Mouse (Mus musculus) G1E (cell line): ENCODE measurements around the gene Emb. TPM values are rescaled to one million over a fixed set of nuclear protein-coding genes. Genes with fewer than 3 reads are reported as not detected.
"Not testable (repeated sequence)": the region's sequence is repeated elsewhere in the genome, so short reads cannot be mapped to it uniquely, and the experiment has no call there.

Source experiments
- ATAC-seq: 2 replicates; pipeline ENCODE4 v1.8.0; 2016; ENCODE audit warnings: mild to moderate bottlenecking; ENCODE audit not compliant: insufficient number of reproducible peaks, poor library complexity, low FRiP score, severe bottlenecking; ENCODE audit errors: extremely low read depth
- DNase-seq: peaks from one replicate; pipeline ENCODE4 v3.0.0; 2012; ENCODE audit warnings: low spot score
- H3K27me3 ChIP-seq: 2 replicates; pipeline ENCODE4 v1.6.1; 2012; ENCODE audit warnings: mild to moderate bottlenecking, low read length, inconsistent platforms; ENCODE audit not compliant: insufficient read depth
- H3K36me3 ChIP-seq: replicated peaks from 2 replicates; pipeline ENCODE3; 2012; ENCODE audit warnings: mild to moderate bottlenecking, inconsistent platforms
- H3K4me1 ChIP-seq: 2 replicates; pipeline ENCODE4 v1.6.1; 2012; ENCODE audit warnings: low read depth, low read length, inconsistent platforms, mixed read lengths; ENCODE audit not compliant: insufficient read depth
- H3K4me3 ChIP-seq: 2 replicates; pipeline ENCODE4 v1.5.1; 2012; ENCODE audit warnings: low read depth, mild to moderate bottlenecking, inconsistent platforms, low read length, moderate library complexity, mixed read lengths
- H3K9me3 ChIP-seq: replicated peaks from 2 replicates; pipeline ENCODE4 v1.6.1; 2012; ENCODE audit warnings: inconsistent platforms
- CTCF ChIP-seq: IDR thresholded peaks from 2 replicates; pipeline ENCODE4 v1.5.1; 2012; ENCODE audit warnings: low read depth, low read length, inconsistent platforms, mixed read lengths
- GATA1 ChIP-seq: IDR thresholded peaks from 2 replicates; pipeline ENCODE4 v1.6.1; 2012; ENCODE audit warnings: borderline replicate concordance, low read length, inconsistent platforms, mixed read lengths
- GATA2 ChIP-seq: IDR thresholded peaks from 2 replicates; pipeline ENCODE4 v1.6.1; 2012; ENCODE audit warnings: low read depth, low read length, inconsistent platforms, borderline replicate concordance
- POLR2AphosphoS5 ChIP-seq: IDR thresholded peaks from 2 replicates; pipeline ENCODE4 v1.6.1; 2012; ENCODE audit warnings: low read depth, low read length, inconsistent platforms; ENCODE audit not compliant: insufficient replicate concordance
- TAL1 ChIP-seq: conservative IDR thresholded peaks from 2 replicates; pipeline ENCODE4 v1.6.1; 2012; ENCODE audit warnings: low read depth, low read length, inconsistent platforms, mixed read lengths
- polyA plus RNA-seq: library from polyadenylated mRNA; stranded (reverse); fragments of >175 nt; gene quantifications from 2 replicates; pipeline ENCODE4 v1.2.3, GENCODE M21; 2012
- total RNA-seq, 2 experiments: library from RNA; stranded (forward) in 1 of 2; stranded (reverse) in 1 of 2; fragments of 200-1000 nt in 1 of 2; fragments of >200 nt in 1 of 2; fragmentation: Nextera tagmentation in 1 of 2; gene quantifications; 2 replicates each; pipeline ENCODE4 v1.2.3; 2014 to 2017

Emb gene
- total RNA-seq (2014; fragmentation: Nextera tagmentation): not detected in 2 replicates
- total RNA-seq (2017): 0.27 and 0.81 TPM in 2 replicates
- 0.04 TPM in 1 of 2 replicates, not detected in the other for polyA plus RNA-seq

DNA sequence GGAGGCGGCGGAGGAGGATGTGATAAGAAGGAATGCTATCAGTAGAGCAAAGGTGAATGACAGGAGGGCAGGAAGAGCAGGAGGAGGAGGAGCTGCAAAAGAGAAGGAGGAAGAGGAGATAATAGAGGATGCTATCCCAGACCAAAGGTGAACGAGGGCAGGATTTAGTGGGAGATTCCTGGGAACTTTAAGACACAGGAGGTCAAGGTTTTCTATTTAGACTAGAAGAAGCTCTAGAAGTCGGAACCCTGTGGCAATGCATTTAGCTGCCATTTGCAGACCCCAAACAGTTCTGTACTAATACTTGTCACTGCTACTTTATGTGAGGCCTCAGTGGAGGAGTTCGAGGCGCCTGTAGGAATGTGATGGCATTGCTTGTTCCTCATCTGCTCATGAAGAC is at the start of gene Emb:
Emb (plus strand) TSS at position 301 of the 400 bp plus-strand sequence.
- H3K27me3 ChIP-seq: no peaks in the 10 kb centered on the region
- TF ChIP-seq POLR2AphosphoS5 (no peak), CTCF (no peak)
- H3K4me3 ChIP-seq: no peak within 1 kb of the TSS
- H3K9me3 ChIP-seq: peaks cover 54% of the 10 kb centered on the region
- H3K4me1 ChIP-seq: no peaks in the 10 kb centered on the region
- DNase-seq (no peak), ATAC-seq (no peak)
- H3K36me3 ChIP-seq: no peaks in the 10 kb centered on the region

DNA sequence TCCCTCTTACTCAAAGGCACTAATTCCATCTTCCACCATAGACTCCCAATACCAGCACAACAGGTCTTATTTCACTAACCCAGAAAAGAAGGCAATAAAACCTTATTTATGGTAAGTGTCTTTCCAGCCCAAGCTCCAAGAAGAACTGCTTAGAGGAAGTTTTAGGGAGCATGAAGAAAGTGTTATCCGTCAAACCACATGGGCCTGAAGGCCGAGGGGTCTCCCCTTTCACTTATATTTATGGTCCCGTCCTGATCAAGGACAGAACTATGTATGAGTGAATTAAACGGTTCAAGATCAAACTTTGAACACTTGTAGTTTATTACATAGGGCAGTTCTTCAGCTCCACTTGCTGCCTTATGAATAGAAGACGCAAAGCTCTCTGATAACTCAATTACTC is 44.4 kb upstream of the Emb start:
- no peak for ATAC-seq
- TF ChIP-seq TAL1 (no peak), GATA2 (no peak), GATA1 (no peak), POLR2AphosphoS5 (no peak), CTCF (no peak)
- H3K4me3 ChIP-seq: no peak overlapping the region

GRCm38 (mm10) chr13:117165071-117165470 is 43.3 kb upstream of the Emb start:
- Histone ChIP-seq H3K27me3 (no peaks in the 10 kb centered on the region), H3K9me3 (peaks cover 15% of the 10 kb centered on the region), H3K4me3 (no peak overlapping the region), H3K4me1 (no peaks in the 10 kb centered on the region), H3K36me3 (no peaks in the 10 kb centered on the region)
- DNase-seq: no peak
- ATAC-seq: no peak
- no peak for TF ChIP-seq CTCF
- TF ChIP-seq GATA1: no peak
- TF ChIP-seq GATA2: no peak
- TF ChIP-seq POLR2AphosphoS5: no peak
- TF ChIP-seq TAL1: no peak

More for the DNA sequence above, 44.4 kb upstream of the Emb start:
- Histone ChIP-seq H3K9me3 (peaks cover 18% of the 10 kb centered on the region), H3K36me3 (no peaks in the 10 kb centered on the region), H3K4me1 (no peaks in the 10 kb centered on the region), H3K27me3 (no peaks in the 10 kb centered on the region)
- DNase-seq: no peak

GRCm38 (mm10) chr13:117180912-117181311 is 27.4 kb upstream of the Emb start:
- not testable (repeated sequence) for H3K4me1 ChIP-seq, H3K4me3 ChIP-seq, ATAC-seq, H3K36me3 ChIP-seq, H3K27me3 ChIP-seq, DNase-seq
- H3K9me3 ChIP-seq: peaks cover 13% of the 10 kb centered on the region; the same call in 1 of the 2 replicates

GRCm38 (mm10) chr13:117183288-117183687 is 25.0 kb upstream of the Emb start:
- no peak for ATAC-seq
- Histone ChIP-seq H3K4me3 (no peak overlapping the region), H3K27me3 (no peaks in the 10 kb centered on the region), H3K36me3 (no peaks in the 10 kb centered on the region), H3K9me3 (peaks cover 17% of the 10 kb centered on the region; the same call in 1 of the 2 replicates), H3K4me1 (no peaks in the 10 kb centered on the region)
- TF ChIP-seq CTCF (no peak), POLR2AphosphoS5 (no peak), TAL1 (no peak), GATA1 (no peak), GATA2 (no peak)
- no peak for DNase-seq

DNA sequence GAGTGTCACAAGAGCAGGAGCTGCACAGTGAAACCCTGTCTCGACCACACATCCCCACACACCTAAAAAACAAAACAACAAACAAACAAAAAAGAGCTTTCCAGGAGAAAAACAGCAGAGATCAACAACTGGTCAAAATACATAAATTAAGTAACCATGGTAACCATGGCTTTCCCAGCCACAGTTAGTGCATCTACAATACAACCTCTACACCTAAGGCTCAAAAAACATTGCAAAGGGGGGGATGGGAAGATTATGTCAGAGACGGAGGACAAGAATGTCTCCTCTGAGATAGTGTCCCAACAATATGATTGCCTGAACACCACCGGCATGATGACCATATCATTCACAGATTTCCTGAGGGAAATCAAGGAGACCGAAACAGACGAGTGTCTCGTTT is 23.0 kb upstream of the Emb start:
- no peaks in the 10 kb centered on the region for H3K27me3 ChIP-seq
- no peak for ATAC-seq
- no peaks in the 10 kb centered on the region for H3K4me1 ChIP-seq
- TF ChIP-seq POLR2AphosphoS5: no peak
- TF ChIP-seq TAL1: no peak
- TF ChIP-seq GATA1: no peak
- no peak for TF ChIP-seq CTCF
- TF ChIP-seq GATA2: no peak
- H3K36me3 ChIP-seq: no peaks in the 10 kb centered on the region
- H3K9me3 ChIP-seq: peaks cover 12% of the 10 kb centered on the region; the same call in 1 of the 2 replicates
- no peak overlapping the region for H3K4me3 ChIP-seq
- no peak for DNase-seq

DNA sequence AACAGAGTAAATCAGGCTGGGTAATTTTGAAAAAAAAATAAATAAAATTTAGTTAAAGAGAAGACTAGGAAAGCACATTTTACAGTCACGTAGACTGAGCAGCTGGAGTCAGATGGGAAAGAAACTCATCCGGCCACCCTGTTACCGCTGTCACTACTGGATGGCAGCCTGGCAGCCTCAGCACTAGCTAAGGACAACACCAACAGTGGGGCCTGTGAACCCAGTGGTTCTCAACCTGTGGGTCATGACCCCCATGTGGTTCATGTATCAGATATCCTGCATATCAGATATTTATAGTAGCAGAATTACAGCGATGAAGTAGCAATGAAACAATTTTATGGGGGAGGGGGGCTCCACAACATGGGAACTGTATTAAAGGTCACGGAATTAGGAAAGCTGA is 16.2 kb upstream of the Emb start:
- ATAC-seq (no peak), DNase-seq (no peak)
- Histone ChIP-seq H3K9me3 (peaks cover 25% of the 10 kb centered on the region), H3K4me1 (no peaks in the 10 kb centered on the region), H3K27me3 (no peaks in the 10 kb centered on the region), H3K36me3 (no peaks in the 10 kb centered on the region), H3K4me3 (no peak overlapping the region)
- no peak for TF ChIP-seq CTCF
- no peak for TF ChIP-seq GATA2
- no peak for TF ChIP-seq TAL1
- no peak for TF ChIP-seq POLR2AphosphoS5
- TF ChIP-seq GATA1: no peak
